Mouse (Mus musculus) CD8-positive naive resting alpha-beta T cell, adult 2 months (primary cell): Measurements from ENCODE around the gene Zfp592.

Source experiments
- DNase-seq, 2 experiments: peaks; one replicate each; pipeline ENCODE4 v3.0.0; 2022; ENCODE audit warnings: low read depth in 2 of 2, low spot score in 2 of 2

Zfp592 gene

DNA sequence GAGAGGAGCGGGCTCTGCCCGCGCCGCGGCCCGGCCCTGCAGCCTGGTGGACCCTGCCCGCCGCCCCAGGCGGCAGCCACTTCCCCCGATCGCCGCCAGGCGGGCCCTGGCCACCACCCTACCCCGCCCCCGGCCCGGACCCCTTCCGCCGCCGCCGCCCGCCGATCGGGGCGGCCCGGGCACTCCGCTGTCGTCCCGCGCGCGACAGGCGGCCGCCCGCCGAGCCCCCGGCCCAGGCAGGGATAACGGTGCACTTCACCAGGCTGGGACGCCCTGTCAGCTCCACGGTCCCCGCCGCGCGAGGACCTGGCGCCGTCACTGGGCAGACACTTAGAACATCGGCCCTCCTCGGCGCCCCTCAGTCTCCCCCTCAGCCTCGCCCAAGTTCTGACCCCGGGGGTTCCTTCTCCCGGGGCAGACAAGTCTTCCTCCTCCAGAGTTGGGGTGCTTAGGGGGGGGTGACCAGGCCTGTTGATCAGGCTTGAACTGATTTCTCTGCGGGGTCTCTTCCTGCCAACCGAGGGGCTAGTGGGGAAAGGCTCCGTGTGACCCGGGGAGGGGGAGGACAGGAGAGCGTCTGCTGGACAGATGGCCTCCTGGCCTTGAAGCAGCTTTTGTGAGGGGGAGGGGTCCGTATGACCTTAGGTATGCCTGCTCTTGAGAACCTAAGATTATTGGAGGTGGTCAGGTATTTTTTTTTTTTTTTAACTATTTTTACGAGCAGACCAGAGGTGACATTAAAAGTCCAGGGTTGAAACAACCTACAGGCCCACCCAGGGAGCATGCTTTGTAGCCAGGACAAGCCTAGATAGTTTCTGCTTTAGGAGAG lies 567 bp downstream of the Zfp592 start:
- DNase-seq, result no peak

DNA sequence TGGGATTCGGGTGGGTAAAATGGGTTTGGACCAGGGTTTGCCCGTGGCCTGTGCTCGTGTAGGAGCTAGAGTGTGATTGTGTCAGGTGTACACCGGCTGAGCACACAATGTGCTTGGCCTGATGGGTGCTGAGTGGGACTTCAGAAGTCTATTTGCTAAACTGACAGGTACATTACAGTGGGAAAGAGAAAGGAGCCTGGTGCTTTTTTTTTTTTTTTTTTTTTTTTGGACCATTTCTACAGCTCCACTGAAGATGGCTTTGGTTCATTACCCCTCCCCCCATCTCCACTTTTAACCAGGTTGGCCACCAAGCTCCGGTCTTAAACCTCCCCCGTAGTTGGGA lies 1.2 kb downstream of the Zfp592 start:
- no peak for DNase-seq

DNA sequence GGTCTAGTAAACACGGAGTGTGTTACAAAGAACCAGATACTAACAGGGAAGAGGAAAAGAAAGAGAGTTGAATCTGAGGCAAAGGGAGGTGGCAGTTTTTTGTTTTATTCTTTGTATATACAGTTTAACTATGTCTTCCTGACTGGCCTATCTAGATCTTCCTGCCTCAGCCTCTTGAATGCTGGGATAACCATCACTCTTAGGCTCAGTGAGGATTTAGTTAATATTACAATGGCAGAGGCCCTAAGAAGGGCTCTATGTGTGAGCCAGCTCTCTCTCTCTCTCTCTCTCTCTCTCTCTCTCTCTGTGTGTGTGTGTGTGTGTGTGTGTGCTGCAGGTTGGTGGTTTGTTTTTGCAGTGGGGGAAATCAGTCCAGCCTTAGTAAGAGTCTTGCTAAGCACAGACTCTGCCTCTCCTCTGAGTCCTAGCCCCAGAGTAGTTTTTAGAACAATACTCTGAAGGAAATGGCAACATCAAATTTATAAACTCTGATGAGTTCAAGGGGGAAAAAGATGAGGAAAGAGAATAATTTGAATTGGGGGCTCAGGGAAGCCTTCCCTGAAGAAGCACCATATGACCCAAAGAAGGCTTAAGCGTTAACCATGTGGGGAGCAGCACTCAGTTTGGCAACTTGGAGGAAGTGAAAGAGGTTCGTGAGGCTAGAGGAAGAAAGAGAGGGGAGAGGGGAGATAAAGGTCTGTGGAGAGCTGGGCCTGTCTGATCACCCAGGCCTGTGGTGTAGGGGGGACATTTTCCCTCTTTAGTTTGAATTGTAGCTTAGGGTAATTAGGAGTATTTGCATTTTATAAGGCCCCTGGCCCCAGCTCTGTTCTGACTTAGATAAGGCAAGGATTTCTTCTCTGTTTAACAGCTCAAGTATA lies 2.0 kb downstream of the Zfp592 start:
- peak in 1 of 2 experiments; percentile 34 for DNase-seq

DNA sequence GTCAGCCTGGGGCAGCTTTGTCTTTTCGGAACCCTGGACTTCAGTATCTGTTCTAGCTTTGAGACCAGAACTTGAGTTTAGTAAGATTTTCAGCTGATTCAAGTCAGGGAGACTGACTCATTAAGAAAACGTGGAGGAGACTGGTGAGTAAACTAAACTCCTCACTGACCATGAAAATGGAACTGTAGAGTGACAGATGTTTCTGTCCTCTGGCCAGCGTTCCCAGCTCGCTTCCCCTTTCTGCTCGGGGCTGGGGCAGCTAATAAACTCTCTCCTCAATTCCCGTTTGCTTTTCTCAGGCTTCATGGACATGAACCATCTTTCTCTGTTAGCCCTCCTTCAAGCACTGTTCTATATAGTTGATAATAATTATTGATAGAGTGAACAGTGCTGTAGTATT lies 4.3 kb downstream of the Zfp592 start:
- DNase-seq, result no peak

DNA sequence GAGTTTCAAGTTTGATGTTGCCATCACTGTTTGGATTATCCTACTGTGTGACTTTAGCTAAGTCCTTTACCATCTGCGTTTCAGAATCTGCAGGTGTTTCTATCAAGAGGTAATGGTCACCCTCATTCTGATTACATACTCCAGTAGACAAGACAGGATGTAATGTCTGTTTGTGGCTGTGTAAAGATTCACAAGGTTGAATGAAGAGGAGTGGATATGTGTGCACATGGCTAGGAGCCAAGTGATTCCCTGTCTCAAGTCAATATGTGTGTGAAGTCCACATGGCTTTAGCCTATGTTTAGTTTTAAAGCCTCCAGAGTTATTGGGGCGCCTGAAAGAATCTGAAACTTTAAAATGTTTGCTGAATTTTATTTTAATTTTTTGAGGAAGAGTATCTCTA lies 6.1 kb downstream of the Zfp592 start:
- DNase-seq, result no peak

DNA sequence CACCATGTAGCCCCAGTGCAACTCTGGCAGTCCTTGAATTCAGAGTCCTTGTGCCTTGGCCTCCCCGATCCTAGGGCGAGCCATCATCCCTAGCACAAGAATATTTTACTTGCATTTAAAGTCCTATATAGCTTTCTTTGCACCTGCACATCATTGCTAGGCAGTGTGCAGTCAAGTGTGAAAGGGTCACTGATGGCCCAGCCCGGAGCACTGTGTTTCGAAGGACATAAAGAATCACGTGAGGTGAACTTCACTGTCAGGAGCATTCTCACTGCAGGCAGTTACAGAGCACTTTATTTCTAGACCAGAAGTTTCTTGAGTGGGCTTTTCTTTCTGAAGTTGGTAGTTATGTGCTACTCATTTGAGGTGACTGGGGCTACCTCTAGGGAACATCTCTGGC lies 8.4 kb downstream of the Zfp592 start:
- DNase-seq, result no peak

DNA sequence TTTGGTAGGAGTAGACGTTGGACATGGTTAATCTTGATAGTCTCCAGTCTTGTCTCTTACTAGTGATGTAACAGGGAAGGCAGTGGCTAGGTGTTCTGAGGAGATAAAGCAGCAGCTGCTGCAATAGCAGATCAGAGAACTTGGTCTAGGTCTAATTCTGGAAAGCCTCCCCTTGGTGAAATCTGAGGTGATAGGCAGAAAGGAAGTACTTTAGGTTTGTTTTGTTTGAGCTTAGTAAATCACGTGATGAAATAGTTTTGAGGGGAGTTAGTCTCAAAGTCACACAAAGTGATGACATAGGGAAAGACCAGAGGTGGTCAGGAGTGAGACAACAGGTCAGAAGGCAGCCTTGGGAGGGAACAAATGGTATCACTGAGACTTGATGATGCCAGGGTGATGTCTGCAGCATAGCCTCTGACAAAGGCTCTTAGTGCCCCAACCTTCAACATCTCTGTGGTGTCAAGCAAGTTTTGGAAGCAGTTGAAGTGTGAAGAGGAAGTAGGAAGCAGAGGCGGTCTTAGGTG lies 11.1 kb downstream of the Zfp592 start:
- peak; percentile 25 to 35 for DNase-seq

DNA sequence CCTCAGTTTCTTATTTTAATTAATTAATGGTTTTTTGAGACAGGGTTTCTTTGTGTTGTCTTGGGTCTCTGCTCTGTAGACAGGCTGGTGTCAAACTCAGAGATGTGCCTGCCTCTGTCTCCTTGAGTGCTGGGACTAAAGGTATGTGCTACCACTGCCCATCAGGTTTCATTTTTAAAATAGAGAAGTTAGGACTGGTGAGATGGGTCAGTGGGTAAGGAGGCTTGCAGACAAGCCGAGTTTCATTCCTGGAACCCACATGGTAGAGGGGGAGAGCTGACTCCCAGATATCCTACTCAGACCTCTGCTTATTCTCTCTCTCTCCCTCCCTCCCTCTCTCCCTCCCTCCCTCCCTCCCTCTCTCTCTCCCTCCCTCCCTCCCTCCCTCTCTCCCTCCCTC lies 12.5 kb downstream of the Zfp592 start:
- no peak for DNase-seq

DNA sequence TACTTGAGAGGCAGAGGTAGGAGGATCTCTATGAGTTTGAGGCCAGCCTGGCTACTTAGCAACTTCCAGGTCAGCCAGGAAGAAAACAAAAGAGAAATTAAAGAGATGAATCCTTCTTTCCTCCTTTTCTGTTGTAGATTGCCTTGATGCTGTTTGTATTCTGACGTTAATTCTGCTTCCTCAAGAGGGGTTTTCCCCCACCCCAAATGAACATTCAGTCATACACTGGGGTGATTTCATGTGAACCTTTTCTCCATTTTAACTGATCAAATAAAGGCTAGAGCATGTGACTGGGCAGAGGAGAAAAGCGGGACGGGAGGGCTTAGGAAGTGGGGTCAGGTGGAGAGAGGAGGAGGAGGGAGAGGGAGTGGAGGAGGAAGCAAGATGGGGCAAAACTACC lies 14.8 kb downstream of the Zfp592 start:
- no peak for DNase-seq

DNA sequence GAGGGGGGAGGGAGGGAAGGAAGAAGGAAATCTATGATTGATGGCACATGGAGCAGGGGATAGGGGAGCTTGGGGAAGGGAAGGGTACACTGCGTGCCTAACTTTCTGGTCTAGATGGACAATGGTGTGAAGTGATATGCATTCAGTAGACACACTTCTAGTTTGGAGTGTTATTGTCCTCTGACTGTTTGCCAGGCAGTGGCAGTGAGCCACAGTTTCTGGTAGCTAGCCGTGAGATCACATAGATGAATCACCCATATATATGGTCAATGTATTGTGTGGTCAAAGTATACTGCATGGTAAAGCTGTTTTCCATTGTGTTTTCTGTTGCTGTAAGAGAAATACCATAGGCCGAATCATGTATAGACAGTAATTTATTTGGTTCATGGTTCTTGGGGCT lies 18.1 kb downstream of the Zfp592 start:
- DNase-seq, result no peak

DNA sequence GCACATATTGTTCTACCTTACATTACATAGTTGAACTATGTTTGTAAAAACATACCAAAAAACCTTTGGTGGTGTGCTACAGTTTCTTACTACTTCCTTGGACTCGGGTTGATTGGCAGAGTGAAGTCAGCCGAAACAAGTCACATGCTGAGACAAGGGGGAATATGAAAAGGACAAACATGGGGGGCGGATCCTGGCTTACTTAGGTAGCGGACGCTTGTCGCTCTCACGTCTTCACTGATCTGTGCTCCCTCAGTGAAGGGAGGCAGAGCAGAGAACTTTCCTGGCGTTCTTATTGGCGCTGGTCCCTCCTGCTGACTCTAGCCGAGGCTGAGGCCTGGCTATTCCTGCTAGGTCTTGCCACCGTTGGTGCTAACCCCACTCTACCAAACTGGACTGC lies 26.8 kb downstream of the Zfp592 start:
- DNase-seq, result no peak

DNA sequence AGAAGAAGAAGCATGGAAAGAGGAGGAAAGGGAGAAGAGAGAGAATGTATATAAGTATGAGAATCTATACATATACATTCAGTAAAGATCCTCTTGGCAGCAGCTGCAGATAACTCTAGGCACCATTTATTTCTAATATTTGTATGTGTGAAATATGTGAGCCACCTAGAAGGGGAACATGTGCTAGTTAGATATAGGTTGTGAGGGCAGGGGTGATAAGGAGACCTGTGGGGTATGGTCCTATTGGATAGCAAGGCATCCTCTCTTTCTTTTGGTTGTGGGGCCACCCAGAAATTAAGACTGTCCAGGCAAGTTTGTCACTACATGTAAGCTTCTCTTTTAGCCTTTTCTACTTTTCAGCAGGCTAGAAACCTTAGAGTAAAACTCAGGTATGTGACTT lies 29.2 kb downstream of the Zfp592 start:
- DNase-seq, result no peak

DNA sequence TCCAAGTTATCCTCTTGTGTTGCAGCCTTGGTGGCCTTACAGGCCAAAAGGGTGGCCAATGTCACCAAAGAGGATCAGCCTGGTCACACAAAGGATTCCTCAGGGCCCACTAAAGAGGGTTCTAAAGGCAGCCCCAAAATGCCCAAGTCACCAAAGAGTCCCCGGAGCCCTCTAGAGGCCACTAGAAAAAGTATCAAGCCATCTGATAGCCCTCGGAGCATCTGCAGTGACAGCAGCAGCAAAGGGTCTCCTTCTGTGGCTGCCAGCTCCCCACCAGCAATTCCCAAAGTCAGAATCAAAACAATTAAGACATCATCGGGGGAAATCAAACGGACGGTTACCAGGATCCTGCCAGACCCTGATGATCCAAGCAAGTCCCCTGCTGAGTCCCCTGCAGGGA lies 30.6 kb downstream of the Zfp592 start:
- no peak for DNase-seq

DNA sequence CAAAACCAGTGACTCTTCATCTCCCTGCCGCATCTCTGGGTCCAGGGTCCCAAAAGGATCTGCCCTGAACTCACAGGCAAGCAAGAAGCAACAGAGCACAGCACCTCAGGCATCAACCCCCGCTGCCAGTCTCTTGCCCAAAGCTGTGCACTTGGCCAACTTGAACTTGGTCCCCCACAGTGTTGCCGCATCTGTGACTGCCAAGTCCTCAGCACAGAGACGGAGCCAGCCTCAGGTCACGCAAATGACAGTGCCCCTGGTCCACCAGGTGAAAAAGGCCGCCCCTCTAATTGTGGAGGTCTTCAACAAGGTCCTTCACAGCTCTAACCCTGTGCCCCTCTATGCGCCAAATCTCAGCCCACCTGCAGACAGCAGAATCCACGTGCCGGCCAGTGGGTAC lies 31.2 kb downstream of the Zfp592 start:
- no peak for DNase-seq

DNA sequence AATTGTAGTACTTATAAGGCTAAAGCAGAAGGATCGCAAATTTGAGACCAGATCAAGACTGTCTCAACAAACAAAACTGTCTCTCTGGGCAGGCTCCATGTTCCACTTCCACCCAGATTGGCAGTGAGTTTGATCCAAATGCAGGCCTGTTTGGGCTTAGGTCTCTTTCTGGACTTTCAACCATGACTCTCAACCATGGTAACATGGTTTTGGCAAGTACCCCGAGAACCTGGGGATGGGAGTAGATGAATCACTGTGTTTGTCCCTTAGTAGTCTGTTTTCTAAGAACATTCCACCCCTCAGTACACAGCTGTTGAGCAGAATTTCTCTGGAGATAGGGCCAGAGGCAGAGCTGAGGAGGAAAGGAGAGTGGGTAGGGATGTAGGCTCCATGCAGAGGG lies 32.3 kb downstream of the Zfp592 start:
- DNase-seq, result no peak

DNA sequence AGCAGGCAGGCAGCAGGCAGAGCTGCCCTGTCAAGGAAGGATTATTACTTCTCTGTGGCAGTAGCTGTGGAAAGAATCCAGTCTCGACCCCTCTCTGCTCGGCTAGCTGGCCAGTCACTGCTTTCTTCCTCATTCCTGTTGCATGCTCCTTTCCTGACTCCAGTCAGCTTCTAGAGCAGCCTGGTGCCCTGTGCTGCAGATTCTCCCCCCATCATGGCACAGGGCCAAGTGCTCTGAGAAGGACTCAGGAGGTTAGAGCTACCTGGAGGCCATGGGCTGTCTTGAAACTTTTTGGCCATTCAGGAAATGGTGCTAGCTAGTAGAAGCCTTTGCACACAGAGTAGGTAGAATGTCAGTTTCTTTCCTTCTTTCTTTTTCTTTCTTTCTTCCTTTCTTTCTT lies 46.2 kb downstream of the Zfp592 start:
- DNase-seq, result no peak

DNA sequence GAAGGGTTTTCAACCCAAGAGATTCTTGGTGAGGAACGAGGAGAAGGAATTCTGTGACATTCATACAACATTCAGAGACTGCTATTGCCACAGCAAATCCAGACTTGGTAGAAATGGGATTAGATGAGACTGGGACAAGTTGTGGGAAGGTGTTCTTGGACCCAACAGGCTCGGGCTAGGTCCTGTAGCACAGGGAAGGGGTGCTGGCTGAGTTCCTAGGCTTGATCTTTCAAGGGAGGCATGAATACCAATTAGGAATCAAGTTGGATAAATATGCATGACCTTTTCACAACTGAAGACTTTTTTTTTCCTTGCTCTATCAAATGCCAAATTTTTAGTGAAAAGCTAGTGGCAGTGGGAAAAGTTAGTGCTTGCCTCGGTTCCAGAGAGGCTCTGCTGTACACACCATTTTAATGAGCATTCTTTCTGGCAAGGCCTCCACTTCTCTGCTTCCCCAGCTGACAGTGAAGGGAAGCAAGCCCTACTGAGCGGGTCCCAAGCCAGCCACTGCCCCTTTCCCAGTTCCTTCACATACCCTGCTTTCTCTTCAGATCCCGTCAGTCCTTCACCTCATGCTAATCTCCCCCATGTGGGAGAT lies 49.6 kb downstream of the Zfp592 start:
- DNase-seq, result no peak

DNA sequence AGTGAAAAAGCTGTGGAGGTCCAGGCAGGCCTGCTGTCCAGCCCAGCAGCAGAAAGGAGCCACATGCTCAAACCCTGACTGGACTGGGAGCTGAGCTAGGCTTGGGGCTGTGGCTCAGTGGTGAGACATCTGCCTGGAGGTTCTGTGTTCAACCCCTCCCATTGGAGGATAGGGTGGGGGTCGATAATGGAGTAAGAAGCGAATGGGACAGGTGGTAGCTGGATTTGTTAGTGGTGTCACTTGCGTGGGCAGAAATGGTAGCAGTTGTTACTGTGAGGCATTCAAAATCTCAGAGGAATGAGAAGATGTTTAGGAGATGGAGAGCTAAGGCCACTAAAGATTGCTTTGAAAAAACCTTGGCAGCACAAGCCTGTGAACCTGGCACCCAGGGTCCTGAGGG lies 54.4 kb downstream of the Zfp592 start:
- no peak for DNase-seq

DNA sequence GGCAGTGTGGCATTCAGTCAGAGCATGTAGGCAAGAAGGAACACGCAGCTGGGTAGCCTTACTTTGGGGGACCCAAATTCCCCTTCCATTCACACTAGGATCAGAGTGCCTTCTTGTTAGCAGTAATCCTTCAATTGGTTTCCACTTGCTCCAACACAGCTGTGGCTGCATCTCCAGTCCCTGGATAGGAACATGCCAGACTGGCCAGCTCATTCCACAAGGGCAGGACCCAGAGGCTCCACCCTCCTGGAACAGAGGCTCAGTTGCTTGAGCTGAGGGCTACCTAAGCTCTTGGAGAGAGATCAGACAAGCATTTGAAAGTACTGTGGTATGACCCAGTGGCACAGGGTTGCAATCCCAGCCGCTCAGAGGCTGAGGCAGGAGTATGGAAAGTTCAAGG lies 55.0 kb downstream of the Zfp592 start:
- no peak for DNase-seq

DNA sequence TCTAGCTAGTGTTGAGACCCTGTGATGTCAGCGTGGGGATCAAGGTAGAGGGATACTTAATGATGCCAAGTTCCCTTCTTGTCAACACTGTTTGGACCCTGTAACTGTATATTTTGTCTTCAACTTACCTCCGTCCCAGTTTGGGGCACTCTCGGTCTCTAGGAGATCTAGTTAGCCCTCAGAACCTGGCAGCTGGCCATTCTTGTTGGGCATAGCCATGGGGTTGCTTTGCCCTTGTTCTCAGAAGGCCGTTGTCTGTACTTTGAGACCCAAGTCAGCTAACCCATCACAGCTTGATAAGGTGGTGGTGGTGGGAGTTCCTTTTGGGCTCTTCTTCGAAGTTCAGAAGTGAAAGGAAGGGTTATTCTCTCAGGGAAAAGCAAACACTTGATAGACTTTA lies 56.5 kb downstream of the Zfp592 start:
- DNase-seq, result no peak

DNA sequence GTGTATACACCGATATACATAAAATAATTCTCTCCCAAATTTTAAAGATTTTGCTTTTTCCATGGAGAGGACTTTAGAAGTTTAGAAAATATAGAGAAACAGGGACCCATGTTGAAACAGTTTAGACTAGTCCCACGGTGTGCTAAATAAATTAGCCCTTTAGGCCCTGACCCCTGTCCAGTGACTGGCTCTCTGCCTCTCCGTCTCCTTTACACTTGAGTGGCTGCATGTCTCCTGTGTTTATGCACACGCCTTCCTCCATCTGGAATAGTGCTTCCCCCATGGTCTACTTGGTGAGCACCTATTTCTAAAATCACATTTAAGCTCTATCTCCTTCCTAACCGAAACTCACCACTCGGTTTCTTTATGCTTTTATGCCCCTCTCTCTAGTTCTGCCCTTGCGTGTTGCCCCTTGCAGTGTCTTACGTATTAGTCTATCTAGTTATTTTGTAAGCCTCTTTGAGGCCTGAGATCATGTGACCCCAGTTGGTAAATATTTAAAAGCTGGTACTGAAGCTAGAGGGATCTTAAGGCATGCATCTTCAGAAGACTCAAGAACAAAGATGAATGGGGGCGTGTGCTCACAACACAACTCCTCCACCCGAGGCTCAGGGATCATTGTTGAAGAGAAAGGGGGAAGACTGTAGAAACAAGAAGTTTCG lies 62.4 kb downstream of the Zfp592 start:
- no peak for DNase-seq
